ENCODE assay signal across 8 mouse cellular contexts in the genomic region with DNA sequence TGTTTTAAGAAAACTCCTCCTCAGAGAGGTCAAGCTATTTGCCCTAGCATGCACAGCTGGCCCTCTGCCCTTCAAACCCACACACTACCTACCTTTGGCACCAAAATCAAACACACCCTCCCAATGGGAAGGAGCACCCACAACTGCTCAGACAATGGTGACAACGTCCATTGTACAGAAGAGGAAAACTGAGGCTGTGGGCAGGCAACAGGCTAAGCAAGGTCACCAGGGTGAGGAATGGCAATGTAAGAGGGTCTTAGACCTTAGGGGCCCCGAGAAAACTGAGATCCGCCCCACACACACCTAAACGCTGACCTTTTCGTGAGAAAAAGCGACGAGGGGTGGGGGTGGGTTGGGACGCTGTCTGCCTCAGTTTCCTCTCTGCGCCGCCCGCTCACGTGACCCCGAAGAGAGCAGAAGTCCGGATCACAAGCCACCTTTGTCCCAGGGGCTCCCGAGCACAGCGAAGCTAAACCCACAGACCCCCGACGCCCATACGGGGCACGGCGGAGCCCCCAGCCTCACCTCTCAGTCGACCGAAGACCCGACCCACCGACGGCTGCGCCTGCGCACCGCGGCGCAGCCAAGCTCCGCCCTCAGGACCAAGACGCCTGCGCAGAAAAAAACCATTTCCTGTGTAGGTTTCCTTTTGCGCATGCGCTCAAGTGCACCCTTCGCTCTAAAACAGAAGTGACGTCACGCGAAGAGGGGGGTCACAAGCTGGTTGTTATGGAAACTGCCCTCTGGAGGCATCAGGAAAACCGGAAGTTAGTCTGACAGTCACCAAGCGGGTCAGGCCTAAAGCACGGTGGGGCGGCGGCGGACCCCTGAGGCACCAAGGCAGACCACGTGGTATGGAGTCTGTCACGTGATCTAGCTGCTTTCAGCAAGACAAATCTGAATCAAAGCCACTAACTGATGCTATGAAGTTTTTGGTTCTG. TPM values are rescaled to one million over a fixed set of nuclear protein-coding genes. Genes with fewer than 3 reads are reported as not detected.
A peak's percentile ranks its signal among the peaks of the same experiment; 100 is the strongest.
DNase-seq lines count a peak whose midpoint lies in the region; ATAC-seq and TF ChIP-seq lines count a peak whose summit lies in the region.

Gene Sgta, minus strand, starts transcription at position 579 of the 941 bp plus-strand sequence.

- H3K4me3 ChIP-seq in ES-E14 (ENCODE audit: insufficient read depth in 1 of 2, low read depth in 1 of 2, low read length in 2 of 2, poor library complexity in 1 of 2, severe bottlenecking in 1 of 2): peak within 1 kb of the TSS; percentile 75 to 79
- peak within 1 kb of the TSS; percentile 93 for H3K4me3 ChIP-seq in forebrain, embryonic 15.5 days
- H3K4me3 ChIP-seq in lung, adult 2 months (replicated peaks; ENCODE audit: extremely low read depth, low read depth, low read length): peak within 1 kb of the TSS; percentile 95

- H3K27me3 ChIP-seq in forebrain, embryonic 15.5 days: no peaks in the 10 kb centered on the region

- WGBS in forebrain, embryonic 15.5 days: under 1% methylated on average over 48 of the region's 48 CpGs
- WGBS in lung, adult 2 months: under 1% methylated on average over 48 of the region's 48 CpGs

- peak; percentile 94 for ATAC-seq in forebrain, embryonic 15.5 days (replicated peaks)
- ATAC-seq in neutrophil, adult 5-6 weeks (ENCODE audit: extremely low read depth, insufficient number of reproducible peaks, low FRiP score, poor library complexity, severe bottlenecking): peak; percentile 94

- TF ChIP-seq POLR2A in lung, adult 2 months (IDR thresholded peaks at IDR 0.05; ENCODE audit: borderline replicate concordance, extremely low read depth, low read depth, low read length): peak; percentile 76

- peaks cover 0 to 10% of the 10 kb centered on the region in 2 experiments; a peak in 1 of 4 replicates for H3K4me1 ChIP-seq in ES-E14 (ENCODE audit: control insufficient read depth in 2 of 2, insufficient read depth in 2 of 2, low read length in 2 of 2, poor library complexity in 1 of 2)
- H3K4me1 ChIP-seq in forebrain, embryonic 15.5 days: peaks cover 37% of the 10 kb centered on the region
- peaks cover 15% of the 10 kb centered on the region for H3K4me1 ChIP-seq in lung, adult 2 months (ENCODE audit: control insufficient read depth, insufficient read depth, low read length)

- H3K9me3 ChIP-seq in ES-E14 (ENCODE audit: control insufficient read depth, insufficient read depth, low read depth, low read length): no peaks in the 10 kb centered on the region
- H3K9me3 ChIP-seq in forebrain, embryonic 15.5 days: no peaks in the 10 kb centered on the region

- in situ Hi-C loops in ES-E14 (cut with MboI; ENCODE audit: low sequenced_read_pairs in 2 of 2, unreplicated experiment in 2 of 2): no loop called here

- intact Hi-C loops in heart, postnatal 25 days (cut with DNase I): no loop called here

- H3K36me3 ChIP-seq in ES-E14 (ENCODE audit: control insufficient read depth, insufficient read depth, low read length, poor library complexity, severe bottlenecking): no peaks in the 10 kb centered on the region; the same call in 1 of the 2 replicates
- no peaks in the 10 kb centered on the region for H3K36me3 ChIP-seq in forebrain, embryonic 15.5 days

- TF ChIP-seq CTCF in lung, adult 2 months (IDR thresholded peaks at IDR 0.05; ENCODE audit: insufficient read depth, low read length): no peak

- H3K9ac ChIP-seq in ES-E14 (ENCODE audit: insufficient read depth, low read depth, low read length, poor library complexity, severe bottlenecking): peak within 1 kb of the TSS; percentile 89
- H3K9ac ChIP-seq in forebrain, embryonic 15.5 days (replicated peaks): peak within 1 kb of the TSS; percentile 84

- no peak within 1 kb of the TSS for H3K27ac ChIP-seq in ES-E14 (ENCODE audit: insufficient read depth, low read depth, low read length, poor library complexity, severe bottlenecking)
- peak within 1 kb of the TSS; percentile 60 for H3K27ac ChIP-seq in forebrain, embryonic 15.5 days (replicated peaks)

- DNase-seq in ES-E14 (ENCODE audit: low read depth, low spot score): peak; percentile 99
- DNase-seq in cerebellum, adult 11-12 months: peak; percentile 100
- peak; percentile 99 for DNase-seq in heart, postnatal 25 days (ENCODE audit: low spot score)
- DNase-seq in layer of hippocampus, adult 18-20 months (ENCODE audit: low spot score in 2 of 2): peak; percentile 99 to 100
- DNase-seq in lung, adult 2 months: peak; percentile 98
- DNase-seq in thymus, adult 18-20 months: peak; percentile 93 to 98

- H3K4me2 ChIP-seq in forebrain, embryonic 15.5 days (replicated peaks): peak within 1 kb of the TSS; percentile 92

TF ChIP-seq in ES-E14, 5 proteins besides CTCF, POLR2A, EP300 and RAD21:
- peak; percentile 81 for TF ChIP-seq ZNF384 (IDR thresholded peaks at IDR 0.05; ENCODE audit: low read depth, low read length)
- TF ChIP-seq ZC3H11A (IDR thresholded peaks at IDR 0.05; ENCODE audit: borderline replicate concordance, low read depth, low read length): no peak

RNA-seq across cellular contexts. Expression of gene Sgta, which starts in this region (rescaled TPM):
- 113 and 116 TPM in 2 replicates for total RNA-seq in ES-E14 (2012; rRNA removed)
- polyA plus RNA-seq in forebrain, embryonic 15.5 days (2015; fragmentation: Nextera tagmentation; extraction: Ambion mirVana): 316 and 320 TPM in 2 replicates
- total RNA-seq in heart, postnatal 25 days (2021): 10 to 100 TPM; 86.7 to 93.2 TPM
- 100 to 1,000 TPM; 180 to 183 TPM for total RNA-seq in layer of hippocampus, adult 18-20 months (2021)
- polyA plus RNA-seq in lung, adult 2 months (2012; rRNA removed): 182 and 183 TPM in 2 replicates
- total RNA-seq in neutrophil, adult 5-6 weeks (2017): 59.2 and 64.5 TPM in 2 replicates
